Mouse (Mus musculus): ENCODE results near the gene Sec24b.

DNA sequence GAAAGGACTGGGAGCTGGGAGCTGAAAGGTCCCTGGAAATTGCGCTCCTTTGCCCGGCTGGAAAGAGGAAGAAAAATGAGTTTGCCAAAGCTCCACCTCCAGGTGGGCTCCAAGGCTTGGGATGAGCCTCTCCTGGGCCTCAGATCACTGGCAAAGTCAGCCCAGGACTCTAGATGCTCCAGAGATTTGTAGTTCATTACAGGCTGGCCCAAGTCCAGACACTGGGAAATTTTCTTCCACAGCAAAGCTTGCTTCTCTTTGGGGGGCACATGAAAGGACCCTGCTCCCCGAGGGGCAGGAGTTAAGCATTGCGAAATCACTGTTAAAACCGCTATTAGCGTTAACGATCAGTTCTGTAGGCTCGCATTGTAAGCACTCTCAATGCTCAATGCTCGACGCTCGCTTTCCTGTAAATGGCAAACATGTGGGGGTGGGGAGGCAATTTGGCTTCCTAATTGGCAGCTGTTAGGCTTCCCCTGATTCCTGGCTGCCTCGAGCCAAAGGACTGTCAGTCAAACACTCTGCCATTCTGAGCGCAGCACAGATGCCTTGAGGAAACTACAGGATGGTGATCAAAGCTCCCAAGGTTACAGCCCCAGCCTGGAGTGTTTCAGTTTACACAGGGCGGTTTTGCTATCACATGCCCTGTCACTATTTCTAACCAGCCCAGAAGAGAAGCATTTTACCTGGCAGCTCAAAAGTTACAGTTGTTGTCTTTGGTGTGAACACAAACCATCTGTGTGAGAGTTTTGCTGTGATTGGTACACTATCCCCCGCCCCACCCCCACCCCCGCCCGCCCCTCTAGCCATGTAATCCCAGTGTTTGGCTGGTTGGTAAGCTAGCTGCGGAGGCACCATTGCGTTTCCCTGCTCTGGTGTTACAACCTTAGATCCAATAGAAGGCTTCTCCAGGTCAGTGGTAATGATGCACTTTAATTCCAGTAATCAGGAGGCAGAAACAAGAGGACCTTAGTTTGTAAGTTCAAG is 90.5 kb downstream of the Sec24b start:
- TF ChIP-seq CTCF (IDR thresholded peaks at IDR 0.05) (no peak), POLR2A (IDR thresholded peaks at IDR 0.05; ENCODE audit: insufficient read depth, low read depth, low read length) (no peak)

All from heart, adult 2 months (tissue).